Mouse (Mus musculus): Measurements from ENCODE around the gene Mrpl11.
"Not testable (repeated sequence)": the region's sequence is repeated elsewhere in the genome, so short reads cannot be mapped to it uniquely, and the experiment has no call there.

Mrpl11 gene

GRCm38 (mm10) chr19:4994043-4994442, 32.1 kb downstream of the Mrpl11 start:
- DNase-seq = peak; percentile 93

DNA sequence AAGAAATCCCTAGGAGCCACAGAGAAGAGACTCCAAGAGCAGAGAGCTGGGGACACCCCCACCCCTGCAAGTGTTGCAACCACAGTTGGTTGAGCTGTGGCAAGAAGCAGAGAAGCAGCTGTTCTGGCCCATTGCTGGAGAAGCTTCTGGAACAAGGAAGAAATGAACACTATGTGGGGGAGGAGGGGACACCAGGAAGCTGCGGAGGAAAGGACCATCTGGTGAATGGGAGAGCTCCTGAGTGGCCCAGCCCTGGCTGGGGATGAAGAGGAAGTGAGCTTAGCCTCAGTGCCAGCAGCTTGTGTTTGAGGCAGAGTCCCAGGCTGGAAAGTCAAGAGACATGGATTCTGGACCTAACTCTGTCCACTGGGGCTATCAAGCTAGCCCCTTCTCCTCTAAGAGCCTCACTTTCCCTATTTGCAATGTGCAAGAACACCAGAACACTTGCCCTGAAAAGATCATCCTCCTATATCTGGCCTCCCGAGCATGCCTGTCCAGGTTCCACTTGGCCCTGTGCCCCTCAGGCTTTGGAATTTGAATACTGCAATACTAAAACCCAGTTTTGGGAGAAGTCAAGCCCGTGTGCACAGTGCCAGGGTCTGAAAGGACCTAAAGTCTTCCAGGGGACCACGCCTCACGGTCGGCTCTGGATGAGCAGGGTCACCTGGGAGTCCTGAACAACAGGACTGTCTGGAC, 37.6 kb downstream of the Mrpl11 start:
- peak; percentile 87 for DNase-seq

- peak; percentile 98 for DNase-seq
Observed at GRCm38 (mm10) chr19:5001666-5002406, 39.9 kb downstream of the Mrpl11 start.

DNA sequence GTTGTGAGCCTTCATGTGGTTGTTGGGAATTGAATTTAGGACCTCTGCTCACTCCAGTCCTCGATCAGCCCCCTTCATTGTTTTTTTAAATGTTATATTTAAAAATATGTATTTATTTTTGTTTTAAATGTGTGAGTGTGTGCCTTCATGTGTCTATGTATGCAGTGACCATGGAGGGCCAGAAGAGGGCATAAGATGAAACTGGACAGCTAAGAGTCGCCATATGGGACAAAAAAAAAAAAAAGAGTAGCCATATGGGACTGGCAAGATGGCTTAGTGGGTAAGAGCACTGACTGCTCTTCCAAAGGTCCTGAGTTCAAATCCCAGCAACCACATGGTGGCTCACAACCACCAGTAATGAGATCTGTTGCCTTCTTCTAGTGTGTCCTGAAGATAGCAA, 41.7 kb downstream of the Mrpl11 start:
- DNase-seq = not testable (repeated sequence)

DNA sequence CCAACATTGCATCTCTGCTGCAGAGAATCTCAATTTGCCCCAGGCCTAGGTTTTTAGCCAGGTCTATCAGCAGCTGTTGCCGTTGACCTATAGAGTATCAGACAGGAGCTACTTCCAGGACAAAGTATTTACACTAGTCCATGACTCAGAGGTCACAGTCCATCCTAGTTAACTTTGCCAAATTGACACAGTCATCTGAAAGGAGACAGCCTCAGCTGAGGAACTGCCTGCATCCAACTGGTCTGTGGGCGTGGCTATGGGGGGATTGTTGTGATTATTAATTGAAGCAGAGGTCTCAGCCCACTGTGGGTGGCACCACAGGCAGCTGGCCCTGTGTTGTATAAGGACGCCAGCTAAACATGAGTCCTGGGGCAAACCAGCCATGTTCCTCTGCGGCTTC, 43.0 kb downstream of the Mrpl11 start:
- DNase-seq = no peak

- no peak for DNase-seq
Observed at GRCm38 (mm10) chr19:5013138-5013537, 51.2 kb downstream of the Mrpl11 start.

DNA sequence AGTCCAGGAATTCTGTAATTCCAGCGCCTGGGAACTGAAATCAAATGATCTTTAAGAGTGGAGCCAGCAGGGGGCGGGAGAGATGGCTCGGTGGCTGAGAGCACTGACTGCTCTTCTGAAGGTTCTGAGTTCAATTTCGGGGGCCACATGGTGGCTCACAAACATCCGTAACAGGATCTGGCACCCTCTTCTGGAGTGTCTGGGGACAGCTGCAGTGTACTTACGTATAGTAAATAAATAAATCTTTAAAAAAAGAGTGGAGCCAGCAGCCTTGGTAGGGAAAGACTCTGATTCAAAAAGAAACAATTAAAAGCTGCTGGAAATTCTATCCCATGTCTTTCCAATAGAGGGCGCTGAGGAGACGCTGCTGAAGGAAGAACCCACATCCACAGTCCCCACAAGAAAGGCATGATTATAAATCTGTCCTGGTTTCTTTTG, 53.0 kb downstream of the Mrpl11 start:
- DNase-seq = no peak

DNA sequence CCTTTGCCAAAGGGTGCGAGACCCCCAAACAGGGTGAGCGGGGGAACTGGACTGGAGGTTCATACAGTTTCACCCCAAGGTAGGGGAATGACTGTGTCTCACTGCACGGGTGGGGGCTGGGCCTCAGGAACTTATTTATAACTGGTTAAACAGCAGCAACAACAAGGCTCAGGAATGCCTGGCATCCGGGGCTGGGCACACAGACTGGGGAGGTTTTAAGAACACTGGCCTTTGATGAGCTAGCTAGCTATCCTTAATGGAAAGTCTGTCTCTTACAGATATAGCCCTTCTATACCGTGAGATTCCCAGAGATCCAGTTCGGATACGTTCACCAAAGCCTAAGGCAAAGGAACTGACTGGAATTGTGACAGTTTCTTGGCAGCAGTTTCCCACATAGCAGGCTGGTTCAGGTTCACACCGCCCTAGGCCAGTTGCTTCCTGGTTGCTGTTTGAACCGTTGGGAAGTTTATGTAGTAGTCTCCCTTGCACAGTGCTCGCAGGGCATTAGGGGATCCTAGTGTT, 54.3 kb downstream of the Mrpl11 start:
- no peak for DNase-seq

Measured in right cerebral cortex, adult 18-20 months (tissue).